Mouse (Mus musculus) spleen, adult 18-20 months (tissue): ENCODE data around the gene Tlx1.

ENCODE experiments used
- DNase-seq, 2 experiments: peaks; one replicate each; pipeline ENCODE4 v3.0.0; 2022; ENCODE audit warnings: mixed read lengths in 2 of 2

Tlx1 gene

GRCm38 (mm10) chr19:45150490-45151181 is at the start of gene Tlx1:
Tlx1 (plus strand) TSS chr19:45150680.
- no peak for DNase-seq

GRCm38 (mm10) chr19:45105591-45105990 is 44.9 kb upstream of the Tlx1 start:
- DNase-seq = no peak

GRCm38 (mm10) chr19:45106689-45107088 is 43.8 kb upstream of the Tlx1 start:
- peak in 1 of 2 experiments; percentile 15 for DNase-seq

GRCm38 (mm10) chr19:45110681-45111080 is 39.8 kb upstream of the Tlx1 start:
- DNase-seq = no peak

- no peak for DNase-seq
Measured at GRCm38 (mm10) chr19:45112444-45112843, 38.0 kb upstream of the Tlx1 start.

GRCm38 (mm10) chr19:45113791-45114460 is 36.6 kb upstream of the Tlx1 start:
- no peak for DNase-seq

GRCm38 (mm10) chr19:45114772-45115171 is 35.7 kb upstream of the Tlx1 start:
- no peak for DNase-seq

GRCm38 (mm10) chr19:45116798-45117197 is 33.7 kb upstream of the Tlx1 start:
- peak in 1 of 2 experiments; percentile 33 for DNase-seq

- DNase-seq = no peak
Measured at GRCm38 (mm10) chr19:45131966-45132628, 18.4 kb upstream of the Tlx1 start.

- DNase-seq = no peak
Measured at GRCm38 (mm10) chr19:45142531-45142930, 7.9 kb upstream of the Tlx1 start.

- no peak for DNase-seq
Measured at GRCm38 (mm10) chr19:45143214-45143895, 7.1 kb upstream of the Tlx1 start.

- no peak for DNase-seq
Measured at GRCm38 (mm10) chr19:45147071-45147470, 3.4 kb upstream of the Tlx1 start.

- DNase-seq = no peak
Measured at GRCm38 (mm10) chr19:45151361-45152182, 1.1 kb downstream of the Tlx1 start.

GRCm38 (mm10) chr19:45152183-45152650 is 1.7 kb downstream of the Tlx1 start:
- no peak for DNase-seq

- no peak for DNase-seq
Measured at GRCm38 (mm10) chr19:45153311-45154058, 3.0 kb downstream of the Tlx1 start.

- DNase-seq = no peak
Measured at GRCm38 (mm10) chr19:45154059-45154386, 3.5 kb downstream of the Tlx1 start.

- DNase-seq = no peak
Measured at GRCm38 (mm10) chr19:45154521-45154920, 4.0 kb downstream of the Tlx1 start.

- DNase-seq = no peak
Measured at GRCm38 (mm10) chr19:45155141-45155790, 4.8 kb downstream of the Tlx1 start.

- no peak for DNase-seq
Measured at GRCm38 (mm10) chr19:45155791-45156186, 5.3 kb downstream of the Tlx1 start.

- no peak for DNase-seq
Measured at GRCm38 (mm10) chr19:45156381-45156780, 5.9 kb downstream of the Tlx1 start.

GRCm38 (mm10) chr19:45158201-45158600 is 7.7 kb downstream of the Tlx1 start:
- DNase-seq = no peak
